Mouse (Mus musculus) lung, postnatal 0 days (tissue): ENCODE measurements around the gene Gm49383.

Source experiments
- CTCF ChIP-seq: IDR thresholded peaks from 2 replicates; pipeline ENCODE4 v1.5.1; 2016; ENCODE audit warnings: antibody characterized with exemption, mild to moderate bottlenecking
- EP300 ChIP-seq: IDR thresholded peaks from 2 replicates; pipeline ENCODE4 v1.6.1; 2016; ENCODE audit warnings: antibody characterized with exemption, mild to moderate bottlenecking, control low read depth

DNA sequence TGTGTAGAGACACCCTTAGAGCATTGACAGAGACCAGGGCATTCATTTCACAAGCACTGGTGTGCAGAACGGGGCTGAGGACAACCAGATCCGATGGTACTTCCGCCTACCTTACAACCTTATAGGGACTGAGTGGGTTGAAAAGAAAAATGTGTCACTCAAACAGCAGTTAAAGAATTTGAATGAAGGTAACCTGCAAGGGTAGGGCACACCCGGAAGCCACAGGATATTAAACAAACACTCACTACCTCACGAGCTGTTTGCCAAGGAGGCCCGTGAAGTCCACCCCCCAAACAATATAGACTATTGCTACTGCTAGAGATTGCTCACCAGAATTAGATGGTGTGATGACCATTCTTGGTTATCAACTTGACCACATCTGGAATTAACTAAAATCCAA lies 38.9 kb upstream of the Gm49383 start:
- no peak for TF ChIP-seq EP300
- no peak for TF ChIP-seq CTCF
